Mouse (Mus musculus) cortical plate, adult 2 months (tissue): ENCODE data around the gene Apom.

Experiments used
- CTCF ChIP-seq: fragments of 200-500 bp; IDR thresholded peaks from 2 replicates; pipeline ENCODE4 v1.5.1; 2011; ENCODE audit warnings: mild to moderate bottlenecking, control low read depth, low read length; ENCODE audit not compliant: insufficient read depth; ENCODE audit errors: extremely low read depth
- POLR2A ChIP-seq: fragments of 200-500 bp; IDR thresholded peaks from 2 replicates; pipeline ENCODE4 v1.6.1; 2011; ENCODE audit warnings: mild to moderate bottlenecking, low read length, control low read depth; ENCODE audit not compliant: insufficient read depth; ENCODE audit errors: extremely low read depth

DNA sequence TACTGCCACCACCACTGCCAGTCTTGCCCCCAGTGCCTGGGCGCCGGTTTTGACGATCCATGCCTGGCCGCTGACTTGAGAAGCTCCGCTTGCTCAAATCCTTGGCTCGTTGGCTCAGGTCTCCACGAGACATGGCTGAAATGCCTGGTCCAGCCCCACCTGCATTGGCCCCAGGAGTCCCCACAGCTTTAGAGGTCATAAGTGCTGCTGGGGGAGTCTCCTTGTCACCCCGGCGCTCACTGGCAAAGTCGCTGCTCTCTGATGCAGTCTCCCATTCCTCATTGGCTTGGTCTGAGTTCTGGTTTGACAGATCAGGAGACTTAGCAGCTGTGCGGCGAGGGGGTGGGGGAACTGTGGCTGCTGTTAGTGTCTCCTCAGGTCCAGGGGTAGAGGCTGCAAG is 23.6 kb upstream of the Apom start:
- no peak for TF ChIP-seq CTCF
- TF ChIP-seq POLR2A: no peak
